Comparison of ENCODE assay signal across 20 mouse cellular contexts in the genomic region with DNA sequence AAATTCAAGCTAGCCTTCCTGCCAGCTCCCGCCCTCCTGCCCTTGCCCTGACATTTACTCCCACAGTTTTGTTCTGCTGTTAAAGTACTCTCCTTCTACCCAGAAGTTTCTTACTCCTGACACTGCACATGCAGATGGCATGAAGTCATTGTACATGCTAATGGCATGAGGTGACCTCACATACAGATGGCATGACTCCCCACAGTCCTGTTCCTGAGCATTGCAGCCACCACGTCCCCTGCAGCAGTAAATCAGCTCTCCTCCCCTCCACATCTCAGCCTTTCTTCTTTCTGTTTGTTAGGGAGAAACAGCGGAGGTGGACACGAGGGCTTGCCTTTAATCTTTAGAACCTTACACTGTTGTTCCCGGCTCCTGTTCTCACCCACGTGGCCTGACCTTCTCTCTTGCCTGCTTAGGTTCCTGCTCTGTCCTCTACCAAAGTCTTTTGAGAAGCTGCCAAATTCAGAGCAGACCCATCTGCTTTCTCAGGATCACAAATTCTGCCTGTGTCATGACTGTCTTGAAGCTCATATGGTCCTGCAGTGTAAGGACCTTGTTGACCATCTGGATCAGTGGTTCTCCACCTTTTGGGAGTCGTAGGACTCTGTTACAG. TPM values are rescaled to one million over a fixed set of nuclear protein-coding genes. Genes with fewer than 3 reads are reported as not detected.
DNase-seq lines count a peak whose midpoint lies in the region; ATAC-seq and TF ChIP-seq lines count a peak whose summit lies in the region.
"Had no signal": no experiment of that assay in that cellular context is flagged by ENCODE, and none has a peak within 500 bp of the region (broad histone marks: within the 10 kb centered on the region; RNA-seq: fewer than 3 reads in every experiment).

No protein-coding gene starts in this region.

- no peak for TF ChIP-seq CTCF in kidney, postnatal 0 days (IDR thresholded peaks at IDR 0.05; ENCODE audit: low read depth)

- WGBS in forebrain, embryonic 13.5 days: 91% methylated on average over 7 of the region's 7 CpGs
- 91% methylated on average over 7 of the region's 7 CpGs for WGBS in forebrain, embryonic 14.5 days
- 38% methylated on average over 7 of the region's 7 CpGs for WGBS in kidney, postnatal 0 days

- peak; percentile 7; the same call in 1 of the 2 replicates for ATAC-seq in forebrain, embryonic 13.5 days
- ATAC-seq in forebrain, embryonic 14.5 days: no peak
- peak; percentile 79 for ATAC-seq in kidney, postnatal 0 days (replicated peaks; ENCODE audit: low FRiP score, low read depth)
- ATAC-seq: inflammation-experienced regulatory T-cells, adult 6 months had no signal

- no peaks in the 10 kb centered on the region for H3K9me3 ChIP-seq in forebrain, embryonic 13.5 days (replicated peaks)
- no peaks in the 10 kb centered on the region for H3K9me3 ChIP-seq in forebrain, embryonic 14.5 days (replicated peaks; ENCODE audit: control insufficient read depth, low read length)
- no peaks in the 10 kb centered on the region for H3K9me3 ChIP-seq in kidney, postnatal 0 days (replicated peaks; ENCODE audit: low read length)
- H3K9me3 ChIP-seq: embryonic facial prominence, embryonic 15.5 days; forebrain, embryonic 10.5 days; kidney, embryonic 15.5 days had no signal

- no peak overlapping the region for H3K4me2 ChIP-seq in forebrain, embryonic 13.5 days
- H3K4me2 ChIP-seq in forebrain, embryonic 14.5 days (ENCODE audit: low read length): no peak overlapping the region
- H3K4me2 ChIP-seq in kidney, postnatal 0 days (ENCODE audit: low read length): no peak overlapping the region
- H3K4me2 ChIP-seq: embryonic facial prominence, embryonic 15.5 days; kidney, embryonic 15.5 days; midbrain, embryonic 11.5 days had no signal

- no peak for DNase-seq in forebrain, embryonic 14.5 days (ENCODE audit: low spot score)
- peak; percentile 60 for DNase-seq in kidney, postnatal 0 days (ENCODE audit: low spot score)
- no peak for DNase-seq in kidney, postnatal 4 days
- DNase-seq in cerebellum, adult 11-12 months: peak; percentile 71
- DNase-seq in cerebellum, postnatal 14 days: peak; percentile 45 to 64
- DNase-seq in layer of hippocampus, postnatal 14 days (ENCODE audit: low spot score in 2 of 2): no peak
- no peak for DNase-seq in yolk sac, embryonic 10.5 days (ENCODE audit: low spot score)
- DNase-seq: adrenal gland, adult 8-10 months; embryo, embryonic 11 days; heart, postnatal 4 days; retina, postnatal 1 day; right cerebral cortex, postnatal 4 days; thymus, postnatal 4 days had no signal

- H3K36me3 ChIP-seq in forebrain, embryonic 13.5 days (ENCODE audit: poor library complexity, severe bottlenecking): peaks cover 99% of the 10 kb centered on the region
- H3K36me3 ChIP-seq in forebrain, embryonic 14.5 days (ENCODE audit: control insufficient read depth, insufficient read depth, low read length): peaks cover 97% of the 10 kb centered on the region
- peaks cover 70% of the 10 kb centered on the region for H3K36me3 ChIP-seq in kidney, postnatal 0 days (ENCODE audit: insufficient read depth, low read length)

- H3K9ac ChIP-seq in forebrain, embryonic 13.5 days: no peak overlapping the region
- H3K9ac ChIP-seq in forebrain, embryonic 14.5 days (ENCODE audit: low read length): no peak overlapping the region
- H3K9ac ChIP-seq in kidney, postnatal 0 days (ENCODE audit: low read depth, low read length): no peak overlapping the region
- H3K9ac ChIP-seq: embryonic facial prominence, embryonic 15.5 days; kidney, embryonic 15.5 days had no signal

- H3K4me1 ChIP-seq in forebrain, embryonic 13.5 days: no peaks in the 10 kb centered on the region
- no peaks in the 10 kb centered on the region for H3K4me1 ChIP-seq in forebrain, embryonic 14.5 days (ENCODE audit: control insufficient read depth, insufficient read depth, low read length)
- no peaks in the 10 kb centered on the region for H3K4me1 ChIP-seq in kidney, postnatal 0 days (replicated peaks; ENCODE audit: insufficient read depth, low read length)
- H3K4me1 ChIP-seq: embryonic facial prominence, embryonic 15.5 days; forebrain, embryonic 10.5 days had no signal

- H3K27ac ChIP-seq in forebrain, embryonic 13.5 days: no peak overlapping the region
- H3K27ac ChIP-seq in forebrain, embryonic 14.5 days (ENCODE audit: low read depth, low read length): no peak overlapping the region
- H3K27ac ChIP-seq in kidney, postnatal 0 days: no peak overlapping the region; the same call in 1 of the 2 replicates
- H3K27ac ChIP-seq: embryonic facial prominence, embryonic 15.5 days; forebrain, embryonic 10.5 days; kidney, embryonic 15.5 days had no signal

- H3K4me3 ChIP-seq in forebrain, embryonic 13.5 days: no peak overlapping the region
- no peak overlapping the region for H3K4me3 ChIP-seq in forebrain, embryonic 14.5 days (ENCODE audit: low read depth, low read length)
- H3K4me3 ChIP-seq in kidney, postnatal 0 days (replicated peaks; ENCODE audit: low read depth, low read length): no peak overlapping the region
- H3K4me3 ChIP-seq: embryonic facial prominence, embryonic 15.5 days; forebrain, embryonic 10.5 days; kidney, embryonic 15.5 days had no signal

- no peaks in the 10 kb centered on the region for H3K27me3 ChIP-seq in forebrain, embryonic 13.5 days
- no peaks in the 10 kb centered on the region for H3K27me3 ChIP-seq in forebrain, embryonic 14.5 days (replicated peaks; ENCODE audit: control insufficient read depth, insufficient read depth, low read length)
- H3K27me3 ChIP-seq in kidney, postnatal 0 days (ENCODE audit: insufficient read depth, low read length): no peaks in the 10 kb centered on the region
- H3K27me3 ChIP-seq: embryonic facial prominence, embryonic 15.5 days; kidney, embryonic 15.5 days had no signal

RNA-seq across cellular contexts. Expression of gene Il1r2, which starts 58.7 kb away (rescaled TPM):
- 0.16 and 0.21 TPM in 2 replicates for polyA plus RNA-seq in forebrain, embryonic 13.5 days (2015; fragmentation: Nextera tagmentation; extraction: Ambion mirVana)
- polyA plus RNA-seq in forebrain, embryonic 14.5 days (2014; fragmentation: Nextera tagmentation; extraction: Ambion mirVana): 0.38 and 0.83 TPM in 2 replicates
- polyA plus RNA-seq in kidney, postnatal 0 days (2015; fragmentation: Nextera tagmentation; extraction: Ambion mirVana): 0.99 and 1.6 TPM in 2 replicates
- total RNA-seq in layer of hippocampus, postnatal 14 days (2021): under 1 TPM in 1 of 2 experiments, not detected in 1; 0.38 TPM
- total RNA-seq: gastrocnemius, postnatal 4 days; heart, postnatal 4 days had no signal

Comparison
In these comparisons a context has a peak if more than half of its experiments do, and no peak if none do; other contexts are left out.
1. DNase-seq: peak in kidney, postnatal 0 days (single experiment), cerebellum, adult 11-12 months (single experiment) and cerebellum, postnatal 14 days (2 of 2); none in forebrain, embryonic 14.5 days (single experiment), kidney, postnatal 4 days (0 of 2), layer of hippocampus, postnatal 14 days (0 of 2) and yolk sac, embryonic 10.5 days (single experiment).